In the genomic region with DNA sequence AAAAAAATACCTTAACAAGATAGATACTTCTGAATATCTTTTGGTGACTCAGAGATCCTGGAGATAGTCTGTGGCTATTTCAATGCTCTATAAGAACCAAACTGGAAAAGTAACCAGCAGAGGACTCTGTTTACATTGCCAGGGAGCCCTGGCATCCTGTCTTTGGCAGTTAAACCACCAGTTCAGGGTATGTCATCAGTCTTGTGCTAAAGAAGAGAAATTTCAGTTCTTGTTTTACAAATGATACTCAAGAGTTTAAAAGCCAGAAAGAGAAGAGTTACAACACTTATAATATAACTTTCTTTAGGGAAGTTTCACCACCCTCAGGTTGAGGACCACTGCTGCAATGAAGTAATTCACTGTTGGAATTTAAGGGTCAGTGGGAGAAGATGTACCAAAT, we compare ENCODE assay signal across 15 mouse cellular contexts.
"Had no signal": no experiment of that assay in that cellular context is flagged by ENCODE, and none has a peak within 500 bp of the region (broad histone marks: within the 10 kb centered on the region; RNA-seq: fewer than 3 reads in every experiment).

No protein-coding gene starts in this region.

- ATAC-seq: hindbrain, postnatal 0 days; intestine, embryonic 16.5 days; liver, embryonic 12.5 days had no signal

- DNase-seq: gastrocnemius, postnatal 14 days; gastrocnemius, postnatal 36 days; heart, adult 18-20 months; heart, postnatal 10 days; heart, postnatal 4 days; kidney, adult 11 months; kidney, adult 2 months; kidney, adult 9 months; kidney, postnatal 25 days; kidney, postnatal 4 days; layer of hippocampus, postnatal 36 days; left cerebral cortex, postnatal 4 days had no signal
